Mouse (Mus musculus) lung, adult 18-20 months (tissue): ENCODE measurements at regions not wholly inside any gene's neighbourhood (a gene's known extent, or its start where the extent isn't known, plus 50 kb on each side); places are given as distances from the start of the nearest gene placed in this dataset.

ENCODE experiments used
- DNase-seq, 2 experiments: peaks; one replicate each; pipeline ENCODE4 v3.0.0; 2022; ENCODE audit warnings: mixed read lengths in 2 of 2

- no peak for DNase-seq
Measured at GRCm38 (mm10) chr3:38116071-38116787, 368.4 kb downstream of the Ankrd50 start.

- DNase-seq: no peak
Measured at GRCm38 (mm10) chr3:38112568-38112967, 372.1 kb downstream of the Ankrd50 start.

GRCm38 (mm10) chr3:38105022-38105857, 379.4 kb downstream of the Ankrd50 start:
- no peak for DNase-seq

GRCm38 (mm10) chr3:38104418-38104817, 380.1 kb upstream of the Gm5148 start:
- no peak for DNase-seq

GRCm38 (mm10) chr3:38102985-38103384, 378.7 kb upstream of the Gm5148 start:
- DNase-seq: no peak

- no peak for DNase-seq
Measured at GRCm38 (mm10) chr3:38102181-38102580, 377.9 kb upstream of the Gm5148 start.

GRCm38 (mm10) chr3:38094370-38094979, 370.2 kb upstream of the Gm5148 start:
- DNase-seq: peak in 1 of 2 experiments; percentile 19

- no peak for DNase-seq
Measured at GRCm38 (mm10) chr3:38084548-38084947, 360.3 kb upstream of the Gm5148 start.

- peak in 1 of 2 experiments; percentile 38 for DNase-seq
Measured at GRCm38 (mm10) chr3:38082386-38082785, 358.1 kb upstream of the Gm5148 start.

- peak in 1 of 2 experiments; percentile 28 for DNase-seq
Measured at GRCm38 (mm10) chr3:38076835-38077234, 352.5 kb upstream of the Gm5148 start.

- DNase-seq: no peak
Measured at GRCm38 (mm10) chr3:38073946-38074345, 349.7 kb upstream of the Gm5148 start.

GRCm38 (mm10) chr3:38055627-38056026, 331.3 kb upstream of the Gm5148 start:
- DNase-seq: no peak

- DNase-seq: no peak
Measured at GRCm38 (mm10) chr3:38052941-38053340, 328.7 kb upstream of the Gm5148 start.

GRCm38 (mm10) chr3:38051748-38052147, 327.5 kb upstream of the Gm5148 start:
- DNase-seq: no peak

GRCm38 (mm10) chr3:38050856-38051255, 326.6 kb upstream of the Gm5148 start:
- no peak for DNase-seq

- DNase-seq: no peak
Measured at GRCm38 (mm10) chr3:38050366-38050765, 326.1 kb upstream of the Gm5148 start.

- DNase-seq: no peak
Measured at GRCm38 (mm10) chr3:38049290-38049689, 325.0 kb upstream of the Gm5148 start.

GRCm38 (mm10) chr3:38047445-38047844, 323.2 kb upstream of the Gm5148 start:
- no peak for DNase-seq

GRCm38 (mm10) chr3:38046611-38047010, 322.3 kb upstream of the Gm5148 start:
- DNase-seq: no peak

- no peak for DNase-seq
Measured at GRCm38 (mm10) chr3:38045989-38046388, 321.7 kb upstream of the Gm5148 start.

GRCm38 (mm10) chr3:38045523-38045922, 321.2 kb upstream of the Gm5148 start:
- DNase-seq: no peak

GRCm38 (mm10) chr3:38044338-38044737, 320.0 kb upstream of the Gm5148 start:
- DNase-seq: no peak

- DNase-seq: peak in 1 of 2 experiments; percentile 13
Measured at GRCm38 (mm10) chr3:38042614-38043013, 318.3 kb upstream of the Gm5148 start.

GRCm38 (mm10) chr3:38036131-38036530, 311.8 kb upstream of the Gm5148 start:
- DNase-seq: no peak
